Mouse (Mus musculus) bone marrow, adult 2 months (tissue): ENCODE data around the gene Fnip2.

Experiments used
- CTCF ChIP-seq: fragments of 200-500 bp; IDR thresholded peaks from 2 replicates; pipeline ENCODE4 v1.5.1; 2011; ENCODE audit warnings: low read length, control low read depth; ENCODE audit not compliant: control insufficient read depth, insufficient read depth
- POLR2A ChIP-seq: fragments of 200-500 bp; IDR thresholded peaks from 2 replicates; pipeline ENCODE4 v1.6.1; 2011; ENCODE audit warnings: low read depth, mild to moderate bottlenecking, control low read depth, low read length, borderline replicate concordance; ENCODE audit not compliant: control insufficient read depth

DNA sequence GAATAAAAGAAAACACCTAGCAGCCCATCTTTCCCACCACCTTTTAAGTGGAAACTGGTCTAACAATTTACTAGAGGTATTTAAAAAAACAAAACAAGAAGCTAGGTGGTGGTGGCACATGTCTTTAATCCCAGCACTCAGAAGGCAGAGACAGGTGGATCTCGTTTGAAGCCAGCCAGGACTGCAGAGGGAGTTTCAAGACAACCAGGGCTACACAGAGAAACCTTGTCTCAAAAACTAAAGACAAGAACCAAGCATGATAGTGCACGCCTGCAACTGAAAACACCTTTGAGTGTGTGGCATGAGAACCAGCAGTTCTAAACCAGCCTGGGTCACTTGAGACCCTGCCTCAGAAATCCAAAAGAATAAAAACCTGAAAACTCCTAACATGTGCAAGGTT is 4.1 kb downstream of the Fnip2 start:
- TF ChIP-seq POLR2A (no peak), CTCF (no peak)
